Mouse (Mus musculus): ENCODE data around the gene Ccdc146.

DNA sequence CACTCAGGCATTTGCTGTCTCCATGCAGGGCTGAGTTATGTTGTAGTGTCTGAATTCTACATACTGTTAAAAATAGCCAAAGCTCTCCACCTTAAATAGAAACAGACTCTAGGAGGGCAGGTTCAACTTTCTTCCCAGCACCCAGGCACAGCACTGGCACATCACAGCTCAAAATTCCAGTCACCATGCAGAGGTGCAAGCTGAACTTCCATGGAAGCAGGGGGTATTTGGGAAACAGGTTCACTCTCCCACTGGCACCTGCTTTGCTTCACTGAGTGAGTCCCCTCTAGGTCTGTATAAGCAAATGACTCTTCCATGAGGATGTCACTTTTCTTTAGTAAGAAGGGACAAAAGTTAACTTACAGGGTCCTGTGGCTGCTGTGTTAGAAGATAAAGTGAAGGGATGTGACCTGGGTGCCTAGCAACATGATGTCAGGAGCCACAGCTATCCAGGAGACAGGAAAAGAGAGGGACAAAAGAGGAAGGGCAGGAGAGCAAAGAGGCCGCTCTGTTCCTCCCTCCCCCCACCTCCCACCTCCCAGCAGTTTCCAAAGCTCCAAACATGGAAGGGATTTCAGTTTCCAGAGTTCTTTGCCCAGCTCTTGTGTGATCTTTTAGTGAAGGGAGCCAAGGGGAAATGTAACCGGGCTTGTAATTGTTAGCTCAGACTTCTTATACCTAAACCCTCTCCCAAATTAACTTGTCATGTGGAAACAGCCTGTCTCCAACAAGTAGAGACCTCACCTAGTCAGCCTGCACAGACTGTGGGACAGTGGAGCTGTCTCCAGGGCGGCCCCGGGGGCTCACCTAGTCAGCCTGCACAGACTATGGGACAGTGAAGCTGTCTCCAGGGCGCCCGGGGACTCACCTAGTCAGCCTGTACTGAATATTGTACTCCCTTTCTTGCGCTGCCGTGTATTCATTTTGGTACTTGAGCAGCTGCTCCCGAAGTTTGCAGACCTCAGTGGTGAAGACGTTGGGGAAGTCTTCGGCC, 94.5 kb downstream of the Ccdc146 start:
- TF ChIP-seq CTCF (IDR thresholded peaks at IDR 0.05; ENCODE audit: control insufficient read depth, insufficient read depth, low read length) (no peak), POLR2A (IDR thresholded peaks at IDR 0.05; ENCODE audit: borderline replicate concordance, control insufficient read depth, low read depth, low read length) (no peak)

Data from bone marrow, adult 2 months (tissue).